Mouse (Mus musculus): ENCODE measurements around the gene Ccser1.

- TF ChIP-seq CTCF (IDR thresholded peaks at IDR 0.05) (no peak), POLR2A (IDR thresholded peaks at IDR 0.05; ENCODE audit: insufficient read depth, low read depth, low read length) (no peak), EP300 (IDR thresholded peaks at IDR 0.05; ENCODE audit: insufficient read depth, low read depth, low read length) (no peak)
Measured at GRCm38 (mm10) chr6:62044454-62044853, 864.3 kb downstream of the Ccser1 start.

Measured in heart, adult 2 months (tissue).